Mouse (Mus musculus): Measurements from ENCODE around the gene P2ry13. TPM values are rescaled to one million over a fixed set of nuclear protein-coding genes. Genes with fewer than 3 reads are reported as not detected.

P2ry13 gene
- total RNA-seq (2015; ENCODE audit: low replicate concordance) (1.7 and 9.8 TPM in 2 replicates), total RNA-seq (2017; ENCODE audit: low replicate concordance) (1.7 and 2.2 TPM in 2 replicates)

DNA sequence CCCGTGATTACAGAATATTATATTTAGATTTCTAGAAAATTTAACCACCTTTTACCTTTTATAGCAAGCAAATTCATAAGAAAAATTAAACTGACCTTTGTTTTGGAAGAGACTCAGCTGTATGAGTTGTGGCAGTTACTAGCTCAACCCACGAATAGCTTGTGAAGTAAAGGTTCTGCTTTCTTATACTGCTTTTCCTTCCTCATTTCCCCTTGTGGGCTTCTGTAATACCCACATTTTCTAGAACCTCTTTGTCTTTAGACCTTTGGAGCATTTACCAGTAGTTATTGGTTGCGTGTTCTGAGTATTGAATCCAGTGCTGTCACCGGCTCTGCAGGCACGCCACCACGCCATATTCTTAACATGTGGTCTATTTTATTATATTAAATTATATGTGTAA is at the start of gene P2ry13:
TSS of gene P2ry13 (minus strand) at position 156 of the 400 bp plus-strand sequence.
- no peak for ATAC-seq (replicated peaks; ENCODE audit: low FRiP score, poor library complexity, severe bottlenecking)

DNA sequence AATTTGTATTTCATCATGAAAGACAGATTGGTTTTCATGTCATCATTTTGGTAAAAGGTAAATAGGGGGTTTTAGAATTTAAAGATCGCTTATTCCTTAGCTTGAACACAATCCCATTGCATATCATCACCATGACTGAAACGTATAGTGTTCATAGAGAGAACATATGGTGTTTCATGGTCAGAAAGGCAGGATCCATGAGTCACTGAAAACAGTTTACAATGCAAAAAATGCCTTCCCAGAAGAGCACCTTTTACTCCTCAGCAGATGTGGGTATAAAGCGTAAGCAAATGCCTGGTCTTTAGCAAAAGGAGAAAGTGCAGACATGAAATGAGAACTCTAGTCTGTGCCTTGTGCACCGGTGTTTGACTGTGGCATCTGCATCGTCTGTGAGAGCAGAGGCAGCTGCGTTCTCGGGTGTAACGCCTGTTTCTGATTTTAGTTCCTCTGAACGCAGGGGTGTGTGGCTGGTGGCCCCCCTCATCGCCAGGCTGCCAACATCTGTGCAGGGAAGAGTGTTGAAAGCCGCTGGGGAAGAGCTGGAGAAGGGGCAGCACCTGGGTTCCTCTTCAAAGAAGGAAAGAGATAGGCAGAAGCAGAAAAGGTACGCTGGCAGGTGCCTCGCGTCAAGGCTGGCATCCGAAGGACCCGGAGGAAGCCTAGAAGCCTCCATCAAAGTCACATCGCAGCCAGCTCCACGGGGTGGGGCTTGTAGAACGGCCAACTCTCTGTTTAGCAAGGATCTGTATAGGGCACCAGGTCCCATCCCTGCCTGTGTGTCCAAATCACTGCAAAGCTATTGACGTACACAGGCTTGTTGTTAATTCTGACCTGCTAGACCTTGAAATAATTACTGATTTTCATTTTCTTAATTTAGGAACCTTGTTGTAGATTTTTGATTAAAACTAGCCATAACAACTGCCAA is 47.3 kb upstream of the P2ry13 start:
- ATAC-seq (replicated peaks; ENCODE audit: low FRiP score, poor library complexity, severe bottlenecking), result no peak

- no peak for ATAC-seq (replicated peaks; ENCODE audit: low FRiP score, poor library complexity, severe bottlenecking)
These were observed 39.8 kb upstream of the P2ry13 start for GRCm38 (mm10) chr3:59250454-59250853.

GRCm38 (mm10) chr3:59248031-59248430 is 37.3 kb upstream of the P2ry13 start:
- ATAC-seq (replicated peaks; ENCODE audit: low FRiP score, poor library complexity, severe bottlenecking), result no peak

DNA sequence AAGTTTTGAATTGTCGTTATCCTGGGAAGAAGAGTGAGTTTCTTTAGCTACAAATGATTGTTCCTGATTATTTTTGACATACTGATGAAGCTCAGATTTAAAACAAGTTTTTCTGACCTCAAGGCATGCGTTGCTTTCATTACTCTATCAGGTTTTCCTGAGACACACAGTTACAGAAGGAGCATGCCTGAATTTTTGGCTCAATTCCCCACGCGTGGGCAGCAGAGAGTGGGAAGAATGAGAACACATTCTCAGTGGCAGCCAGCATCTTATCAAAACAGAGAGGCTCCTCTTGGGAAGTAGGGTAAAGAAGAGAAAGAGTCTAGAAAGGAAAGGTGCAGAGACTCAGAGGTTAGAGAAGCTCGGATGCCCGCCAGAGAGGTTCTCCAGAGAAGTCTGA is 32.7 kb upstream of the P2ry13 start:
- ATAC-seq (replicated peaks; ENCODE audit: low FRiP score, poor library complexity, severe bottlenecking), result no peak

DNA sequence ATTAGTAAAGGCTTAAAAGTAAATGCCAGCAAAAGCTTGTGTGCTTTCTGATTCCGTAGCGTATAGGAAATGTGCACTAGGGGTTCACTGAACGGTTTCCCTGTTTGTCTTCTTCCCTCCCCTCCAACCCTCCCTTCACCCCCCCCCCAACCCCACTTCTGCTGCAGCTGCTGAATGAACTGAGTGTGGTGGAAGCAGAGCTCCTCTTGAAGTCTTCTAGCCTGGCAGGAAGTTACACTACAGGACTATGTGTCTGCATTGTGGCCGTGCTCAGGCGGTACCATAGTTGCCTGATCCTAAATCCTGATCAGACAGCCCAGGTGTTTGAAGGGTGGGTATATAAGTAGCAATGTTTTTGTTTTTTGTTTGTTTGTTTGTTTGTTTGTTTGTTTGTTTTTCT is 24.2 kb upstream of the P2ry13 start:
- no peak for ATAC-seq (replicated peaks; ENCODE audit: low FRiP score, poor library complexity, severe bottlenecking)

DNA sequence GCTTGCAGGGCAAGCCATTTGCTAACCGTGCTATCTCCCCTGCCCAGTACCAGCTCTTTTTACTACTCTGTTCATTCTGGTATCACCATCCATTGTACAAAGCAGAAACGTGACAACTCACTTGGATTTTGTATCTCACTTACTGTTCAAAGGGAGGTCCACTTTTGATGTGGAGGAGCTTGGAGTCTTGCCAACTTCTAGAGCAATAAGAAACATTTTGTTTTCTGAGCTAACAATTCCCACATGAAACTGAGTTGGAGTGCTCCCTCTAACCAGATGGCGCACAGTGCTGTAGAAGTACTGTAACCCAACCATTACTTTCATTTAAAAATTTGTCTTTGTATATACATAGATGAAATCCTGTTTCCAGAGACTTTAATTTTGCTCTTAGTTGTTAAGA is 20.2 kb upstream of the P2ry13 start:
- ATAC-seq (replicated peaks; ENCODE audit: low FRiP score, poor library complexity, severe bottlenecking), result no peak

- ATAC-seq (replicated peaks; ENCODE audit: low FRiP score, poor library complexity, severe bottlenecking), result no peak
These were observed 18.3 kb upstream of the P2ry13 start for GRCm38 (mm10) chr3:59228730-59229551.

DNA sequence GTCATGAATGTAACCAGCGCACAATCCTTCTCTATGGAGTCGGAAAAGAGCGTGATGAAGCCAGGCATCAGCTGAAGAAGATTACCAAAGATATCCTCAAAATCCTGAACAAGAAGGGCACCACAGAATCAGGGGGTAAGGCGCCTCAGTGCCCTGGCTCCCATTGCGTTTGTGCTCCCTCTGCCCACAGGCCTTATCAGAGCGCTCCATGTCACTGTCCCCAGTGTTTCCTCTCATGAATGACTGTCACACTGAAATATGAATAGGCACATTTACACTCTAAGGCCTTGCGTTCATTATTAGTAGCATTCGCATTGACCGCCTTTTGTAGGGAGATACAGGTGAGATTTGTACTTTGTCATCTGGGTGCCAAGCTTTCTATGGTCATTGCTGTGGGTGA is 17.0 kb upstream of the P2ry13 start:
- no peak for ATAC-seq (replicated peaks; ENCODE audit: low FRiP score, poor library complexity, severe bottlenecking)

DNA sequence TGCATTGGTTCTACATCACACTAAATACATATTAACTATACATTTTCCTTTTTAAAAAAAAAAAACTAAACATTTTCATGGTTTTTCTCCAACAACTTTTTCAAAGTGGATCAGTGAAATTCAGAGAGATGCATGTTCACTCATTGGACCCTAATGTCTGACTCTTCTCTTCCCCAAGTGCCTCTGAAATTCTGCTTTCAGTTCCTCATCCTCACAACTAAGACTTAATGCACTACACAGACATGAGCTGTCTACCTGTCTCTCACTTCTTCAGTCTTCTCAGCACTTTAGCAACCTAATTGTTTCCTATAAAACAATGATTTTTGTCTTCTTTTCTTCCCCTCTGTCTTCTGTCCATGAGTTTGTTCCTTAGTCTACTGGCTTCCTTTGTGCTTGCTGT is 14.7 kb upstream of the P2ry13 start:
- ATAC-seq (replicated peaks; ENCODE audit: low FRiP score, poor library complexity, severe bottlenecking), result no peak

GRCm38 (mm10) chr3:59222303-59222702 is 11.6 kb upstream of the P2ry13 start:
- no peak for ATAC-seq (replicated peaks; ENCODE audit: low FRiP score, poor library complexity, severe bottlenecking)

DNA sequence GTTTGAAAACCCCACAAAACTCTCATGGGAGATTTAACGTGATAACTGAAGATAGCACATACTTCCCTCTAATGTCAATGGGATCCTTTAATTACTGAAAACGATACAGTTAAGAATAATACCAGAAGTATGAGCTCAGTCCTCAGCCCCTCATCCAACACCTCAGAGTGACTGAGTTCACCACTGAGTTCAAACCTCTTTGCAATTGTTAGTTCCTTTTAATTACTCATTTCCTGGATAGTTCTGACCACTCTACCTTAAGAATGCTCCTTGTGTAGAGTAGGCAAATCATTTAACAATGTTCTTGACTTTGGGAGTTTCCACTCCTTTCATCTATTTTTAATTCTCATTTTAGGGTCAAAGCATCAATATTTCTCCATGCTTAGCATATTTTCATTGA is 8.6 kb upstream of the P2ry13 start:
- no peak for ATAC-seq (replicated peaks; ENCODE audit: low FRiP score, poor library complexity, severe bottlenecking)

GRCm38 (mm10) chr3:59217211-59217610 is 6.5 kb upstream of the P2ry13 start:
- ATAC-seq (replicated peaks; ENCODE audit: low FRiP score, poor library complexity, severe bottlenecking), result no peak

- ATAC-seq (replicated peaks; ENCODE audit: low FRiP score, poor library complexity, severe bottlenecking), result no peak
These were observed 1.7 kb upstream of the P2ry13 start for GRCm38 (mm10) chr3:59212404-59212803.

- ATAC-seq (replicated peaks; ENCODE audit: low FRiP score, poor library complexity, severe bottlenecking), result no peak
These were observed 1.1 kb upstream of the P2ry13 start for GRCm38 (mm10) chr3:59211784-59212183.

- ATAC-seq (replicated peaks; ENCODE audit: low FRiP score, poor library complexity, severe bottlenecking), result no peak
These were observed 593 bp downstream of the P2ry13 start for GRCm38 (mm10) chr3:59210089-59210488.

- ATAC-seq (replicated peaks; ENCODE audit: low FRiP score, poor library complexity, severe bottlenecking), result no peak
These were observed 1.8 kb downstream of the P2ry13 start for GRCm38 (mm10) chr3:59208650-59209548.

DNA sequence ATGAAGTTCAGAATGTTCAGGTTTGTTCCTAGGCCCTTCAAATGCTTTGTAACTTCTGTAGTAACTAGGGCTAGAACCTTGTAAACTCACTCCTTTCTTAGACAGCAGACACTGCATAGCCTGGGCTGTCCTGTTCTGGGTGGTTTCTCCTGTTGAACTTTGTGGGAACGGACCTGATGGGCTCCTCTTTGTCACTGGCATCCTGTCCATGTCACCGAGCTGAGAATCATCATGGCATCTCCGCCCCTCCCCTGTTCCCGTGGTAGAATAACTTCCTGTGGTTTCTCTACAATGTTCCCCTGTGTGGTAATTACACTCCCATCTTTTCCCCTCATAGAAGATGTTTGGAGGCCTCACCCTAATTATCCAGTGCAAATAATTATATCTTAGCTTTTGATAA is 4.7 kb downstream of the P2ry13 start:
- ATAC-seq (replicated peaks; ENCODE audit: low FRiP score, poor library complexity, severe bottlenecking), result no peak

- no peak for ATAC-seq (replicated peaks; ENCODE audit: low FRiP score, poor library complexity, severe bottlenecking)
These were observed 5.8 kb downstream of the P2ry13 start for GRCm38 (mm10) chr3:59204719-59205503.
